12 mouse cellular contexts compared by ENCODE assay signal in genomic region chr12:33000402-33000801, GRCm38 (mm10). TPM values are rescaled to one million over a fixed set of nuclear protein-coding genes. Genes with fewer than 3 reads are reported as not detected.
DNase-seq lines count a peak whose midpoint lies in the region.
"Had no signal": no experiment of that assay in that cellular context is flagged by ENCODE, and none has a peak within 500 bp of the region (broad histone marks: within the 10 kb centered on the region; RNA-seq: fewer than 3 reads in every experiment).

No protein-coding gene starts in this region.

- intact Hi-C loops in heart, postnatal 36 days (cut with DNase I): no loop called here

- peak; percentile 75 for DNase-seq in heart, adult 11 months
- DNase-seq in heart, postnatal 36 days: no peak
- DNase-seq in lung, postnatal 36 days: peak; percentile 43
- DNase-seq in lung, postnatal 25 days (ENCODE audit: low spot score): no peak
- peak; percentile 18 for DNase-seq in A20 (ENCODE audit: low read depth, low spot score)
- peak; percentile 44 for DNase-seq in brain, adult 2 months (ENCODE audit: low read depth, low spot score)
- no peak for DNase-seq in adrenal gland, postnatal 36 days
- DNase-seq: adrenal gland, adult 8-10 months; cerebellum, adult 2 months; cerebellum, postnatal 25 days; kidney, postnatal 25 days; liver had no signal

RNA-seq across cellular contexts. Expression of gene Sypl, which starts 46.7 kb away (rescaled TPM):
- total RNA-seq in heart, postnatal 36 days (2021): 10 to 100 TPM; 87.0 to 90.2 TPM
- total RNA-seq in adrenal gland, postnatal 36 days (2021): 100 to 1,000 TPM; 101 to 129 TPM

Comparison
In these comparisons a context has a peak if more than half of its experiments do, and no peak if none do; other contexts are left out.
1. DNase-seq: peak in heart, adult 11 months (single experiment), lung, postnatal 36 days (single experiment), A20 (single experiment) and brain, adult 2 months (single experiment); none in heart, postnatal 36 days (0 of 2), lung, postnatal 25 days (single experiment) and adrenal gland, postnatal 36 days (0 of 2).